Mouse (Mus musculus) layer of hippocampus, postnatal 14 days (tissue): Measurements from ENCODE around the gene Casp8. TPM values are rescaled to one million over a fixed set of nuclear protein-coding genes. Genes with fewer than 3 reads are reported as not detected.
"Not testable (repeated sequence)": the region's sequence is repeated elsewhere in the genome, so short reads cannot be mapped to it uniquely, and the experiment has no call there.

Experiments used
- DNase-seq, 2 experiments: peaks; one replicate each; pipeline ENCODE4 v3.0.0; 2021 to 2022; ENCODE audit warnings: low spot score in 2 of 2, mixed read lengths in 1 of 2
- total RNA-seq, 2 experiments: library from RNA; stranded (reverse); gene quantifications; 2 replicates each; pipeline ENCODE4 v1.2.3; 2021

Gene Casp8
- total RNA-seq, 2 experiments from 2014 or later = 3.3 to 3.8 TPM

- no peak for DNase-seq
Observed at GRCm38 (mm10) chr1:58797370-58797769, 2.2 kb downstream of the Casp8 start.

DNA sequence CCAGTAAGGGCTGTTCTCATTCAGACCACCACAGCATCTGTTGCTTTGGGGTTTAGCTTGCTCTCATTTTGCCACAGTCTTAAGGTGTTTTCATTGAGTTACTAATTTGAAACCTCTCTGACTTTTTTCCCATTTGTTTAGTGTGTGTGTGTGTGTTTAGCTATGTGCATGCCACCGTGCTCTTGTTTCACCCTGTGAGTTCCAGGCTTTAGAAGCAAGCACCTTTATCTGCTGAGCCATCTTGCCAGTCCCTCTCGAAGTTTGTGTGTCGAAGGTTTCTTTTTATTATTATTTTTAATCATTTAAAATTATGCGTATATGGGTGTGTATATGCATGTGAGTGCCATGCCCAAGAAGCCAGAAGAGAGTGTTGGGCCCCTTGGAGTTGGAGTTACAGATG, 3.7 kb downstream of the Casp8 start:
- no peak for DNase-seq

- DNase-seq = not testable (repeated sequence)
Observed at GRCm38 (mm10) chr1:58800644-58801043, 5.5 kb downstream of the Casp8 start.

GRCm38 (mm10) chr1:58801558-58802285, 6.5 kb downstream of the Casp8 start:
- no peak for DNase-seq

- peak; percentile 19 to 22 for DNase-seq
Observed at GRCm38 (mm10) chr1:58802322-58803273, 7.4 kb downstream of the Casp8 start.

DNA sequence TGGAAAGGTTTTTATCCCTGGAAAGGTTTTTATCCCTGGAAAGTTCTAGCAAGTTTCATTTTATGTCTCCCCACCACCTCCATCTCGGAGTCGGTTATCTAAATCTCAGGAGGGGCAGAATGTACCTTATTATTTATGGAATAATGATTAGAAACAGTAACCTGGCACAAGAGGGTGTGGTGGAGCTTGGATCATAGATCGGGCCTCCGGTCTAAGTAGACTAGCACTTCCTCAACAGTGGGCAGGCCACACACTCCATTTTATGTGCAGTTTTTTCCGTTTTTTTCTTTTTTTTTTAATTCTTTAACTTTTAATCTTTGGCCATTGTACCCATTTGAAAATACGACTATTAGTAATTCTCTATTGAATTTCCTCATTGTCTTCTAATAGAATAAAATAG, 8.4 kb downstream of the Casp8 start:
- DNase-seq = no peak

- DNase-seq = no peak
Observed at GRCm38 (mm10) chr1:58806651-58807050, 11.5 kb downstream of the Casp8 start.

- no peak for DNase-seq
Observed at GRCm38 (mm10) chr1:58826319-58826718, 31.1 kb downstream of the Casp8 start.

- DNase-seq = no peak
Observed at GRCm38 (mm10) chr1:58830741-58831140, 35.6 kb downstream of the Casp8 start.

- no peak for DNase-seq
Observed at GRCm38 (mm10) chr1:58832198-58832597, 37.0 kb downstream of the Casp8 start.

DNA sequence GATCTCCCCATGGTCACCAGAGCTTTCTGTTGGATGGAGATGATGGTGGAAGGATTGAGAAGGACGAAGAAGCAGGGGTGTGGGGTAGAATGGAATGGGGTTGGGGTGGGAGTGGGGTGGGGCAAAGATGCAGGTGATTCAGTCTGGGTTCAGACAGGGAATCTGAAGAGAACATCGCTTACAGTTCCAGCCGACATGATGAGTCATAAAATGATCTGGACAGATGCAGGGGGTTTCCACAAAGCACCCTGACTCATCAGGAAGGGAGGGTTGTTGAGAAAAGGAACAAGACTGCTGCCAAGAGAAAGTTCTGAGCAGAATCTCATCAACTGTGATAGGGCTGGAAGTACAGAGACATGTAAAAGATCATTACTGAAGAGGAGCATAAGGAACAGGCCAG, 61.6 kb downstream of the Casp8 start:
- not testable (repeated sequence) for DNase-seq

GRCm38 (mm10) chr1:58859131-58859530, 64.0 kb downstream of the Casp8 start:
- not testable (repeated sequence) for DNase-seq

- DNase-seq = not testable (repeated sequence)
Observed at GRCm38 (mm10) chr1:58859738-58860365, 64.7 kb downstream of the Casp8 start.

- DNase-seq = not testable (repeated sequence)
Observed at GRCm38 (mm10) chr1:58860586-58860985, 65.4 kb downstream of the Casp8 start.

- DNase-seq = not testable (repeated sequence)
Observed at GRCm38 (mm10) chr1:58876500-58876899, 81.3 kb downstream of the Casp8 start.

GRCm38 (mm10) chr1:58879291-58879690, 84.1 kb downstream of the Casp8 start:
- DNase-seq = not testable (repeated sequence)

- DNase-seq = not testable (repeated sequence)
Observed at GRCm38 (mm10) chr1:58883279-58883678, 88.1 kb downstream of the Casp8 start.

DNA sequence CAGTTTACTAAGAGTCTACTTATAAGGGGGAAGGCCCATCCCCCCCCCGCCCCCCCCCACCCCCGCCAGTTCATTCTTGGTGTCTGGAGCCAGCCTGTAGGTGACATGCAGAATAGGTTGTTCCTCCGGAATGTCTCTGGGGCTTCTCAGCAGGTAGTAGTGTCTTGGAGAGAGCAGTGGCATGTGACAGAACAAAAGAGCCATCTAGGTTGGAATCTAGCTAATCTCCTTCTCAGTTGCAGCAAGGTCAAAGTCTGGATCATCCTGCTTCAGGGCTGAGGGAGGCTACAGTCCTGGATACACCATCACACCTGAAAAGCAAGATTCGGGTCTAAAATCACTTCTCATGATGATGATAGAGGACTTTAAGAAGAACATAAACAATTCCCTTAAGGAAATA, 90.5 kb downstream of the Casp8 start:
- DNase-seq = no peak

DNA sequence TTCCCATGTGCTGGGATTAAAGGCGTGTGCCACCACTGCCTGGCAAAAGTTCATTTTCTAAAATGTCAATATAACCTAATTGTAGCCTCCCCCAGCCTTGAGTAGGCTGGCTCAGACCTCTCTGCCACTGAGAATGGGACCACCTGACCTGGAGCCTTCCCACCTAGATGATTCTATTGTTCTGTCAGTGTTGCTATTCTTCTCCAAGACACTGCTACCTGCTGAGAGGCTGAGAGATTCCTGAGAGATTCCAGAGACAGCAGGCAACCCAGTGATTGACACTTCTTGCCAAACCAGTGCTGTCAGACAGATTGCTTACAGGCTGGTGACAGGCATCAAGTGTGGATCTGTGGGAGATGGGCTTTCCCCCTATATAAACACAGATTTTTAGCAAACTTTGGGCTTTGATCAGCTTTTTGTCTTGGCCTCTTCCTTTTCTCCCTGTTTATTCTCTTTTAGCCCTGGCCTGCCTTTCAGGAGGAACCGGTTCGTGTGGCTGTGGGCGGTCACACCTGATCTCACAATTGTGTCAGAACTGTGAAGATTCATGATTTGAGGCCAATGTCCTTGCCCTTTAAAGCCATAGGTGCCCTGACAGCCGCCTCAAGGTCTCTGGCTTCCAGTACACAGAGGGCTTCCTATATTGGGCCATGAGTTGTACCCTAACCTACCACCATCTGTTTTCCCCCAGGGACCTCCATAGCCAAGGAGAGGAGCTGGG, 94.8 kb downstream of the Casp8 start:
- peak in 1 of 2 experiments; percentile 21 for DNase-seq

GRCm38 (mm10) chr1:58890697-58891290, 95.6 kb downstream of the Casp8 start:
- DNase-seq = not testable (repeated sequence)
